Mouse (Mus musculus) cerebellum, adult 2 months (tissue): ENCODE results near the gene Tmub2.

Experiments
- CTCF ChIP-seq: fragments of 200-500 bp; IDR thresholded peaks from 2 replicates; pipeline ENCODE4 v1.5.1; 2011; ENCODE audit warnings: low read depth, mild to moderate bottlenecking, control low read depth, low read length, moderate library complexity, borderline replicate concordance; ENCODE audit not compliant: insufficient read depth
- POLR2A ChIP-seq: fragments of 200-500 bp; IDR thresholded peaks from 2 replicates; pipeline ENCODE4 v1.6.1; 2011; ENCODE audit warnings: low read length, control low read depth, borderline replicate concordance; ENCODE audit not compliant: insufficient read depth

GRCm38 (mm10) chr11:102288027-102288804 is 3.5 kb downstream of the Tmub2 start:
- no peak for TF ChIP-seq POLR2A
- no peak for TF ChIP-seq CTCF
